Mouse (Mus musculus) liver, postnatal 0 days (tissue): Measurements from ENCODE around the gene Rps21.

Experiments used
- CTCF ChIP-seq: sonication (generic); IDR thresholded peaks from 2 replicates; pipeline ENCODE4 v1.5.1; 2016; ENCODE audit warnings: antibody characterized with exemption, low read depth
- EP300 ChIP-seq: IDR thresholded peaks from 2 replicates; pipeline ENCODE4 v1.6.1; 2016; ENCODE audit warnings: antibody characterized with exemption, low read depth, mild to moderate bottlenecking

- TF ChIP-seq EP300 (no peak), CTCF (no peak)
Observed at GRCm38 (mm10) chr2:180215011-180215461, 42.1 kb upstream of the Rps21 start.
